Mouse (Mus musculus) thymus, postnatal 4 days (tissue): ENCODE measurements around the gene Laptm5.

Experiments used
- DNase-seq: peaks from one replicate; pipeline ENCODE4 v3.0.0; 2021

Gene Laptm5

DNA sequence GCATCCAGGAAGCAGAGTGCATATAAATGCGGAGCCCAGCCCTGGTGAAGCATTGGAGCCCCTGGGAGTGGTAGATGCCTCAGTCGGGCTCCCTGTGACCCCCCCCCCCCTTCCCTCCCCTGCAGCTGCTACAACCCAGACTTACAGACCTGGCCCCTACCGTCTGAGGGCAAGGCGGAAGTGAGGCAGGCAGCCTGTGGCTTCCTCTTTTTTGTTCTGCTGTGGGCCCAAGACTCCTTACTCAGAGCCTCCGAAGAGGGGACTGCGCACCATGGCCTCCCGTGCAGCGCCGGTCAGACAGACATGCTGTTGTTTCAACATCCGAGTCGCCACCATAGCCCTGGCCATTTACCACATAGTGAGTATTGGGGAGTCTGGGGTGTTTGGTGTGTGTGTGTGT is at the start of gene Laptm5:
Gene Laptm5 (plus strand): TSS at position 49 of the 400 bp plus-strand sequence.
- peak; percentile 82 for DNase-seq

DNA sequence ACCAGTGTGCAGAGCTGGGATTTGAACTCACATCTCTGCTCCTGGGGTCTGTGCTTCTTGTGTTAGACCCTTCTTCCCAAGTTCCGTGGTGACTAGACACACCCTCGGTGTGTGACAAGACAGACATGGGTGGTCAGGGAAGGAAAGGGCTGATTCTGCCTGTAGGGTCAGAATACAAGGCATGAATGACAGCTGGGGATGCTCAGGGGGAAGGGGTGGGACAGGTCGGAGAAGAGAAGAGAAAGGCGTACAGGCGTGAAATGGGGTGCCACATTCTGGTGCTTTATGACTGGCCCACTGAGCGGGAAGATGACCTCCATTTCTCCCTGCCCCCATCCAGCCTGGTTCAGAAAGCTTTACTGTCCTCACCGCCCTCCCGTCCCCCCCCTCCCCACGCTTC is 47.5 kb upstream of the Laptm5 start:
- no peak for DNase-seq

DNA sequence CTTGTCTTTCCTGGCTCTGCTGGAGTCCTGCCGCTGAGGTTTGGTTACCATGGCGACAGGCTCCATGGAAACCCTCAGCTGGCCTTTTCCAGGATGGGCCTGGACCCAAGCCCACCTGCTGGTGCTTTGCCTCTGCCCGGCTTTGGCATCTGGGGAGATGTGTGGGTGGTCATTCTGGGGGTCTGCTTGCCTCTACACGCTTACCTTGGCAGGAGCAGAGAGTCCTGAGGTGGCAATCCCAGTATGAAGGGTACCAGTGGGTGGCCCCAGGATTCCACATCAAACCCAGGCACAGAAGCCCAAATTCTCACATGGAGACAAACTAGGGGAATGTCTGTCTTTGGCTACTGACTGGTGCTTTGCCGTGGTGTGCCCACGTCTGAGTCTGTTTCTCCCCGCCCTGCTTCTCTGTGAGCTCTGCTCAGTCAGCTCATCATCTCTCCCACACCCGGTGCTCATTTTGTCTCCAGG is 47.0 kb upstream of the Laptm5 start:
- no peak for DNase-seq

DNA sequence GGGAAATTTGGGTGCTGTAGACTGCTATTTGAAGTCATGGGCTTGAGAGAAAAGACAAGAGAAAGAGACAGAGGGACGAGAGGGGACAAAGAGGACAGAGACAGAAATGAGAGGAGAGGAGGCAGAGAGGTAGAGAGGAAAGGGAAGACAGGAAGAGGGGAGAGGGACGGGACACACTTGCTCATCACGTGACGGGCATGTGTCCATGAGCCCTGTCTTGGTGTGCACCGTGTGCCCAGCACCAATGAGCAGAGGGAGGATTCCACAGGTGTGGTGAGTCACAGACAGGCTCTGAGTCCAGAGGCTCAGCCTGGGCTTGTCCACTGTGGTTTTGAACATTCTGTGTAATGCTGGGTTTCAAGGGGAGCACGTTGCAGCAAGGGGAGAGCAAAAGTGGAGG is 45.0 kb upstream of the Laptm5 start:
- no peak for DNase-seq

DNA sequence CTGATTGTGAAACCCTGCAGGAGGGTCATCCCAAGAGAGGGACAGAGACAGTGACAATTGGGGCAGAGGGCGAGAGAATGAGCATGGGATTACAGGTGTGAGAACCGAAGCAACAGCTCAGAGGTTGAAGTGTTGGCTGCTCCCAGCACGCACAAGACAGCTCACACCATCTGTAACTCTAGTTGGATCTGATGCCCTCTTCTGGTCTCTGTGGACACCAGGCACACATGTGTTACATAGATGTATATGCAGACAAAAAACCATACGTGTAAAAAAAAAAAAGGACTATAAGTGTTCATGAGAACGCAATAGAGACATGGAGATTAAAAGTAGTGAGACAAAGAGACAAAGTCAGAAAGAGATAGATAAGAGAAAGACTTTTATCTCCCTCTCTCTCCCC is 44.1 kb upstream of the Laptm5 start:
- DNase-seq = no peak

DNA sequence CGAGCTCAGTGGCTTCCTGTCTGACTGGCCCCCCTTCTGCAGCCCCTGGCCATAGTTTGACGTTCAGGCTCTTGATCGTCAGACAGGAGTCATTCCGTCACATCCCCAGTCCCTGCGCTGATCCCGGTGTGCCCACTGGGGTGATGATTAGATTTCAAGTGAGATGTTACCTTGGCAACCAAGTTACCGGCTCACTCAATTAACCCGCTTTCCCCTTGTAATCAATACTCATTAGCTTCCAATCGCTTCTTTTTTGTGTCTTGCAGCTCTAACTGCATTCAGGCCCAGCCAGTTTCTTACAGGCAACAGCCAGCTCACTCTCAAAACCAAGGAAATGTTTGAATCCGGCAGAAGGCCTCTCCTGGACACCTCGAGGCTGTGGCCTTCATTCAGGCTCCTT is 40.5 kb upstream of the Laptm5 start:
- no peak for DNase-seq

DNA sequence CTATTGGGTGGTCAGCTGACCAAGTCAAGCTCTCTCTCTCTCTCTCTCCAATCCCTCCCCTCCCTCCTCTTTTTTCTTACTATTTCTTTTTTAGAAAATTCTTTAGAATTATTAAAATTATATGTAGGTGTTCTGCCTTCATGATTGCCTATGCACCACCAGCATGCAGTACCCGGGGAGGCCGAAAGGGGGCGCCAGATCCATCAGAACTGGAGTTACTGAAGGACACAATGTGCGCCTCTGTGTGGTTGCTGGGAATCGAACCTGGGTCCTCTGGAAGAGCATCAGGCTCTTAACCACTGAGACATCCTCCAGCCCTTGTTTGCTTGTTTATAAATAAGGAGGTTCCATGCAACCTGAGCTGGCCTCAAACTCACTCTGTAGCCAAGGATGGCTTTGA is 39.5 kb upstream of the Laptm5 start:
- peak; percentile 53 for DNase-seq

DNA sequence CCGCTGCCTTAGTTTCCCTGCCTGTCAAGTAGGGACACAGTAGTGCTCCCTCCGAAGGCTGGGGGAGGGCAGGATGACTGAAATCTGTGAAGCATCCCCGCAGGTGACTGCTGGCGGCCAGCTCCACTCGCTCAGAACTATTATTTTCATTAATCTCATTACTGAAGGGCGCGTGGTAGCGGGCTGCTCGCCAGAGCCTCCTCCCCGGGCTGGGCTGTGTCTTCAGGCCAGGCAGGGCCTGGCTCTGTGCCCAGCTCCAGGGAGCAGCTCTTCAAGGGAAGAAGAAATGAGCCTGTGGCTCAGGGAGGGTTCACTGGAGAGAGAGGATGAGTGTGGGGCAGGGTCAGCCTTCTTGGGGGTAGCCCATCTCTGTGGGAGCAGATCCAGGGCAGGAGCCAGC is 38.3 kb upstream of the Laptm5 start:
- no peak for DNase-seq

DNA sequence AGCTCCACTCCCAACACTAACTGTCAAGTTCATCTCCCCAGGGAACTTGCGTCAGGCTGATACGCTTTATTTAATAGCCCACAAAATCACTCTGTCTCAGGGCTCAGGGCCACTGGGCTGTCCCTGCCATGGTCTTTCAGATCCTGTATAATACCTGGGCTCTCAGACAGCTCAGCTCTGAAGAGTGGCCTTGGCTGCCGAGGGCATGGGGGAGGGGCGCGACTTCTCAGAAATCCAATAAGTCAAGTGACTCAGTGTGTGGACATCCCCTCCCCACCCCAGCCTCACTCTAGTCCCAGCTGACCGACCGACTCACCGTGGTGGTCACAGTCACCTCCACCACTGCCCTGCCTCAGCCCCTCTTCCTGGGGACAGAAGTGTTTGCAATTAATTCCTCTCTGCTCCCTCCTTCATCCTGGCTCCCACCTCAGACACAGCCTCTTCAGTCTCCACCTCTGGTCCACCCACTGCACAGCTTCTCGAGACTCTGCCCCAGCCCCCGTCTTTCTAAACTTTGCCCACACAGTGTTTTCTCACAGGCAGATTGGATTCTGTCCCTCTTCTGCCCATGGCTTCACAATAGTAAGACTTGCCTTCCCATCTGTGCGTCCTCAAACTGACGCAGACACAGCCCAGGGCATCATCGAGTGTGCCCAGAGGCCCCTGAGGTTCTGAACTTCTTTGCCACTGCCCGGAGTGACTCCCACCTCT is 36.8 kb upstream of the Laptm5 start:
- DNase-seq = no peak

DNA sequence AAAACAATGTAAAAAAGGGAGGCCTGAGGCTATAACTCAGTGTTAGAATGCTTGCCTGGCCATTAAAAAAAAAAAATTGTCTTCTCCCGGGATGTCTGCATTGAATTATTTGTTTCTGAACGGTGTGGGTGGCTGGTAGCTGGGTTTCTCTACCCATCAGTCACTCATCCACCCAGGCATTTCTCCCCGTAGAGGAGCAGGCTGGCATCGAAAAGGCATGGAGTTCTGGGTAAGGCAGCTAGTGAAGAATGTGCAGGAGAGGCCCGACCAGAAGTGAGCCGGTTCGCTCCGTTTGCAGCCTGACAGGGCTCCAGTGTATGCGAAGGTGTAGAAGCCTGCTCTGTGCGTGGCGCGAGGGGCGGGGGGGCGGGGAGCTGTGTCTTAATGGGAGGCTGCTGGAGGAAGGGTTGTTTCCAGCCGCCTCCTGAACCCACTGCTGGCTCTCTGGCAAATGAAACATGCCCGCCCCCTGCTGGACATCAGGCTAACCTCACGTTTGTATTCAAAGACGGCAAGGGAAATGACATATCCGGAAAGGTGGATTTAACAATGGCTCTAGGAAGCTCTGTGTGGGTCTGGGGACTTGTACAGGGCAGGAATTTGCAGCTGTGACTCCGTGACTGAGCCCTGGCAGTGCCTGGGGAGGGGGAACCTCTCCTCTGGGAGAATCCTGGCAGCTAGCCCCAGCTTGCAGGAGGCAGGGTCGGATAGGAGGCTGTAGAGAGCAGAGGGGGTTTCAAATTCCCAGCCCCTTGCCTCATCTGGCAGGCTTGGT is 34.5 kb upstream of the Laptm5 start:
- DNase-seq = peak; percentile 92

DNA sequence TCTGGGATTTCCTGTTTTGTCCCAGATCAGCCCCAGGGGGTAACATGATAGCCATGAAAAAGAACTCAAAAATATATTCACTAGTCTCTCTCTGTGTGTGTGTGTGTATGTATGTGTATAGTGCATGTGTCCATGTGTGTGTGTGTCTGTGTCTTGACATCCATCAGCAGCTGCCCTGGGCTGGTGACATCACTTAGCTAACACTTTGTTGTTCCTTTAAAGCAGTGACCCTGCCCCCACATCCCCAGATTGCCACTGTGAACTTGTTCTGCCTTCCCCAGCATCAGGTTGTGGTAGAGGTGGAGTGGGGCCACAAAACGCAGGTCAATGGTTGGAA is 33.9 kb upstream of the Laptm5 start:
- no peak for DNase-seq

DNA sequence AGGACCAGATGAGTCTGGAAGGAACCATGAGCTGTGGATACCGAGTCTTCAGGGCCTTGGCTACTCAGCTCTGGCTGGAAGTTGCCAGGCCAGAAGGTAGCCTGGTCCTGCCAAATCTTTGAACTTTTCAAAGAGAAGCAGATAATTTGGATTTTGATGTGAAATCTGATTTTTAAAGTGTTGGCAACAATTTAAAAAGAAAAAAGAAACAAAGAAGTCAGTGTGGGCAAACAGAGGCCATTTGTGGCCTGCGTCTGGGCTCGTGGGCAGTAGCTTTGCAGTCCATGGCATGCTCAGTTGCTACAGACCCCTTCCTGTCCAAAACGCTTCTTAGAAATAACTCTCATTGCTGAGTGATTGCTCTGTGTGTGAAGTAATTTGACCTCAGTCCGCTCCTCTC is 31.6 kb upstream of the Laptm5 start:
- no peak for DNase-seq

DNA sequence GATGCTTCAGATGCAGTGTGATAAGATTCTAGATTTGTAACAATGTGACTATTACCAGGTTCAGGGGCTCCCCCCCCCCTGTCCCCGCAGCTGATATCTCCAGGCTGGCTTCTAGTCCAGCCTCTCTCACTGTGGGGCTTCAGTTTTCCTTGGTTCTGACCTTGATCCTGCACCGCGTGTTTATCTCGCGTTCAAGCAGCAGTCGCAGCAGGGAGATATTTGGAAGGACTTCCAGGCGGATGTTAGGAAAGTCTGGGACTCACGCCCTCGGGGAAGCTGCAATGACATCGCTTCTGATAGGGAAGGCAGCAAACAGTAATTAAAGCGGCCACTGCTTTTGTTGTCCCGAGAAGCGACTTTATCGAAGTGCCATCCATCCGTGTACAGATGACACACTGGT is 30.2 kb upstream of the Laptm5 start:
- DNase-seq = no peak

DNA sequence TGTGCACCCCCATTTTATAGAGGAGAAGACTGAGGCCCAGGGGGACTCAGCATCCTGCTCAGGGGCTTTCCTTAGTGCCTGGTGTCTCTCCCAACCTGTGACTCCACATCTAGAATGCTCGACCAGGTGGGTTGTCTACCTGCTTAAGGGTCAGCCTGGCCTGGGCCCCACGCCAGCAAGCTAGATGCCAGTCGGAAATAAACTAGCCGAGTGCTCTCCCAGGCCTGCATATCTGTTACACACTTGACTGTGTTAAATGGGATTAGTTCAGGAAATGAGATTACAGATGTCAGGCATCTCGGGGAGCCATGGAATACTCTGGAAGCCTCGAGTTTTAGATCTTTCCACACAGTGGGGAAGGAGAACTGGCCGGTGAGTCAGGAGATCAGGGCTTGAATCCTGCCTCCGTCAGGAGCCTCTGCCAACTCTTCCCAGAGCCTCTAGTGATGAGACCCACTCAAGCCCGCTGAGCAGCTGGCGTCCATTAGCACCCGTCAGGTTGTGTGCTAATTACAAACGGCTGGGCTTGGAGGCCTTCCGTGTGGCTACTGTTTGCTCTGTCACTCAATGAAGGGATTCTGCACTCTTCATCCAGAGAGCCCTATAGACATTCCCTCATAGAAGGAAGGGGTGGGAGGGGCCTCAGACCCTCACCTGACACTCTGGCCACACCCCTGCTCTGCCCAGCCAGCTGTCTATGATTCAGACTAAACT is 28.9 kb upstream of the Laptm5 start:
- DNase-seq = no peak

DNA sequence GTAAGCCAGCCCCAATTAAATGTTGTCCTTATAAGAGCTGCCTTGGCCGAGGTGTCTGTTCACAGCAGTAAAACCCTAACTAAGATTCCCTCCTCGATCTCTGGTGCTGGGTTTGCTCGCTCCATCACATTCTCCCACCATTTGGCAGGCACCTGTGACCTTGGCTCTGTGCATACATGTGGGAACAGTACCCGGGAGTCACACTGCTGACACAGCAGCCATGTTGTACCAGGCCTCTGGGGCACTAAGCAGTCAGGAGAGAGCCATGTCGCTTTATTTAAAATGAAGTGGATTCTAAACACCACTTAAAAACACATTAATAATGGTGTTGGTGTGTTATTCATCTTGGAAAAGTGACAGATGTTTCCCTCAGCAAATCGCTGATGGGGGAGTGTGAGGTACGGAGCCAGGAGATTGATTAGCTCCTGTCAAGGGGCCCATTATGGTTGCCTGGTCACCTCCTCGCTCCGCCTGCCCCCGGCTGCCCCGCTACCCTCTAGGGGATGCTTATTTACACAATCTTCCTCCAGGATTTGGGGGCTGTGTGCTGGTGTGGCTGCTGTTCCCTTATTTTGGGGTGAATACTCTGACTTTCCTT is 25.7 kb upstream of the Laptm5 start:
- no peak for DNase-seq

DNA sequence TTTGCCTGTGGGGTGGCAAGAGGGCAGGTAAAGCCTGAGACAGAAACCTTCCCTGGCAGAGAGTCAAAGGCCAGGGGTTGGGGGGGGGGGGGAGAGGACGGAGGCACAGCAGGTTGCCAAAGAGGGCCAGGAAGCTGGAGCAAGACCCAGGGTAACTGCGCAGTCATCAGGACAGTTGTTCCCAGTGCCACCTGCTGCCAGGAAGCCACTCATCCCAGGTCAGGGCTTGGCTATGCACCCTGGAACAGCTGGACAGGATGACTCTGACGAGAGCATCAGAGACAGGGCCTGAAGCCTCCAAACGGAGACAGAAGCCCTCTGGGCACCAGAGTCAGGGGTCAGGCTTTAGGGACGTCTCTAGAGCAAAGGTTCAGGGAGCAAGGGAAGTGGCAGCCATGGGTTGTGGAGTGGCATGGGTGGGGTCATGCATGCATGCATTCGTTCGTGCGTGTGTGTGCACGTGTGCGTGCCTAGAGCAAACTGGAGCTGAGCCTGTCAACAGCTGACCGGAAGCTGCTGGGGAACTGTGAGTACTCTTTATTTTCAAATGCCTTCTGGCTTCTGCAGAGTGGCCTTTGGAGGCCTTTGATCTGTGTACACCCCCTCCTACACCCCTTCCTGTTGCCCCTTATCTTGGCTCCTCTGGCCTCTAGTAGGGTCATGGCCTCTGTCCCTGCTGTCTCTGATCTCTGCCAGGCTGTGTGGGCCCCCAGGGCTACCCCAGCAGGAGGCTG is 23.0 kb upstream of the Laptm5 start:
- DNase-seq = no peak

DNA sequence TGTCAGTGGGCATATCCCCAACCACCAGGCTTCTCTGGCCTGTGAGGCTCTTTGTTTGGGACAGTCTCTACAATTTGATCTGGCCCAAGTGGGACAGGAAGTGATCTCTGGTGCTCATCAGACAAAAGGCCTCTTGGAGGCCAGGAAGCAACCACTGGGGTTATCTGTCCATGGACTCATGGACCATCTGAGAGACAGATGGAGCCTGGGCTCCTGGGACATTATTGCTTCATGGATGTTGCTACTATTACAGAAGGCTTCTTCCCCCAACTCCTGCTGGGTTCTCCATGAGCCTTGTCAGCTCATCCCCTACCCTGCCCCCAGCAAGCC is 22.4 kb upstream of the Laptm5 start:
- DNase-seq = no peak

DNA sequence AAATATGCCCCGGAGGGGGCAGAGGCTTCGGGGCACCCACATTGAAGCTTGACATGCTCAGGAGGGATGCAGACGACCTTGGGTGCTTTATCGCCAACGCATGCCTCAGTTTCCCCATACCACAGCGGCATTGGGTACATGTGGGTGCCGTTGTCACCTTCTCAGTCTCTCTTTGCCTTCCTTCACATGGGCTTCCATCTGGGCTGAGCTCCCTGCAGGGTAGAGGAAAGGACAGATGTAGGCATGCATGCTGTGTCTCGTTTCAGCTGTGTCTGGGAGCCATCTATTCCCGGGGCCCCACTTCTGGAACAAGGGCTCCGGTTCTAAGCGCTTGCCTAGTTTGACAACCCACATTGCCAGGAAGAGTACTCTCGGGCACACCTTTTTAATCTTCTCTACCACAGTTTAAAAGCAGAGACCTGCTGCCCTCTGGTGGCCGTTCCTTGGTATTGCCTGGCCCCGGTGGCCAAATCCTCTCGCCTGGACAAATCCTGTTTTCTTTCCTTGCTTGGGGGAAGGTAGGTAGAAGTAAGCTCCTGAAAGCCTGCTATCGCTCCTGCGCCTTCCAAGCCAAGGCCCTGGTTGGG is 20.8 kb upstream of the Laptm5 start:
- peak; percentile 81 for DNase-seq

DNA sequence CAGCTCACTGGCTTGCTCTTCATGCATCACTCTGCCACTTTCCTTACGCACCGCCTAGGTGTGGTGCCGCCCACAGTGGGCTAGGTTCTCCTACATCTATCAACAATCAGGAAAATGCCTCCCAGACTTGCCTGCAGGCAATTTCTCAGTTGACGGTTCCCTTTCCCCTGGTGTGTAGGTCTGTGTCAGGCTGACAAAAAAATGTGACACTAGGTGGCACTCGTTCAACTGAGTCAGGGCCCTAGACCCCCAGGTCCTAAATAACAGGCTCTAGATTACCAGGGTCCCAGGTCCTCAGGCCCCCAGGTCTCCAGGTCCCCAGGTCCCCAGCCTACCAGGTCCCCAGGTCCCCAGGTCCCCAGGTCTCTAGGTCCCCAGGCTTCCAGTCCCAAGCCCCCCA is 19.2 kb upstream of the Laptm5 start:
- DNase-seq = peak; percentile 47

DNA sequence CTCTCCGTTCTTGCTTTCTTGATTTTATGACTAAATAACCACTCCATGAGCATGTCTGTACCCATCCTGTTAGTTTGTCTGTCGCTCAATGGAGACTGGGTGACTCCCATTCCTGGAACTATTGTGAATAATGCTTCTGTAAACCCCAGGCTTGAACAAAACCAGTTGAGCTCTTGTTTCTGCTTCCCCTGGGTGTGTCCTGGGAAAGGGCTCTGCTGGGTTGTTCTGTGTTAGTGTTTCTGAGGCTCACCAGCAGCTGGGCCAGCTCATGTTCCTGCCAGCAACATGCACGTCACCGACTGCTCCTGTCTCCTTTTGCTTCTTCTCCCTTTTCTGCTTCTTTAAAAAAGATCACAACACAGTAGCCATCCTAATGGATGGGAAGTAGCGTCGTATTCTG is 17.2 kb upstream of the Laptm5 start:
- DNase-seq = no peak

DNA sequence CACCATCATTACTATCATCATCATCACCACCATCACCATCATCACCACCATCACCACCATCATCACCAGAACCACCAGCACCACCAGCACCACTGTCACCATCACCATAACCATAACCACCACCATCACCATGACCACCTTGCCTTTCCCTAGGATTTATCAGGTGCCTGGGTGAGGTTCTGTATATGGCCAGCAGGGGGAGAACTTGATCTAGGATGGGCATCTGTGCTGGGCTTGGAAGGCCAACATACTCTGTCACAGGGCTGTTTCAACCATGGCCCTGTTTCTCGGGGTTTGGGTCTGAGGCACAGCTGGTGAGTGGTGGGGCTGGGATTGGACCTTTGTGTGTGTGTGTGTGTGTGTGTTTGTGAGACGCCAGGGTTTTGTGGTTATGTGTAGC is 16.6 kb upstream of the Laptm5 start:
- peak; percentile 89 for DNase-seq

DNA sequence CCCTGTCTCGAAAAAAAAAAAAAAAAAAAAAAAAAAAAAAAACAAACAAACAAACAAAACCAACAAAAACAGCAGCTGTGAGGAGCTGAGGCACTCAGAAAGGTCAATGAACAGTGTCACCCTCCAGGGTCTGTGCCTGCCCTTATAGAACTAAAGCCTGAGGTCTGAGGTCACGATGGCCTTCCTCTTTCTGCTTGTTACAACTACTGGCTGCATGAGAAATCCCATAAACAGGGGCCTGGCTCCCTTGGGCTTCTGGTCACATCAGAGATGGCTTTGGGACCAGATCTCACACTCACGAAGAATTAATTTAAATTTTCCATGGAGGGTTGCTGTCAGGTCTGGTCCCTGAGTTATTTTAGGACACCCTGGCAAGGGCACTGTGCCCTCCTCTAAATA is 13.5 kb upstream of the Laptm5 start:
- no peak for DNase-seq
